Mouse (Mus musculus) ES-CJ7 (cell line): ENCODE data around the gene Tubb1.

Experiments used
- DNase-seq: peaks from one replicate; pipeline ENCODE4 v3.0.0; 2011; ENCODE audit warnings: low read depth, low spot score

Tubb1 gene

DNA sequence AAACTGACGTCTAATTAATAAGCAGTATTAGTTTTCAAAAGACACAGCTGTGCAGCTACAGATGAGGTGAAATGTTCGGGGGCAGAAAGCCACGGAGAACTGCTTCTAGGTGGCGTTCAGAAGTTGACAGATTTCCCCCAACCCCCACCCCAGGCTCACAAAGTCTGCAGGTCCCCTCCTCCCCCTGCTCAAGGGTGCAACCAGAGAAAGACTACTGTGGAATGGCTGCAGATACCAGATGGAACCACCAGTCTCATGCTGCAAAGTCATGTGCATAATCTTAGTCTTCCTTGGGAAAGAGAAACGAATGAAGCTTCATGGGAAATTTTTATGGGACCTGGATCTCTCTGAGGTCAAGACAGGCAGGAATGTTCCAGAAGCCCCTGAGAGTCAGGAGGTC lies 51.8 kb downstream of the Tubb1 start:
- no peak for DNase-seq

DNA sequence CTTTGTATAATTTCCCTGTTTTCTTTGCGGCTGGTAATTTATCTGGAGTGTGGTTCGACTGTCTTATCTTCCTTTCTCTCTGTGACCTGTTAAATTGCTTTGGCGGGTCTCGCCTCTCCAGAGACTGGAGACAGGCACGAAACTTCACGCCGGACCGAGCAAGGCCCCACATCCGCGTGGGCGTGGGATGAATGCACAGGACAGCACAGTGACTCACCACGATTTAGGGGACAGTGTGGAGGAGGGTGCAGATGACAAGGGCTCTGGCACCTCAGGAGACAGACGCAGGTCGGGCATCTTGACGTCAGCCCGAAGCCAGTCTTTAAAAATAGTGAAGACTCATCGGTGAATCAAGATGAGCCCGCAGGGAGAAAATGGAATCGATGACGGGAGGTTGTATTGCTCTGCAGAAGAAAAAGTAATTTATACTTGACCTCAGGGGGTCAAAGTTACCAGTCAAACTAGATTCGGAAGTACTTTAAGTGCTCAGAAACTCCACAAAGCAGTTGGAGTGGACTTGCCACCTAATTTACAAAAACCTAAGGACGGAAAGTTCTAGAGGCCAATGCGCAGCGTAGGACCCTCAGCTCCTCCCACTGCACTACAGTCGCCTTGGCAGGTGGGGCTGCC lies 52.5 kb downstream of the Tubb1 start:
- DNase-seq, result no peak
